Mouse (Mus musculus) small intestine, adult 2 months (tissue): ENCODE results near the gene Npb.

Experiments
- CTCF ChIP-seq: fragments of 200-500 bp; IDR thresholded peaks from 2 replicates; pipeline ENCODE4 v1.5.1; 2012; ENCODE audit warnings: low read depth, mild to moderate bottlenecking, control low read depth, inconsistent platforms, low read length, moderate library complexity, mixed read lengths; ENCODE audit not compliant: insufficient replicate concordance, insufficient read length; ENCODE audit errors: extremely low read depth
- POLR2A ChIP-seq: fragments of 200-500 bp; IDR thresholded peaks from 2 replicates; pipeline ENCODE4 v1.6.1; 2012; ENCODE audit warnings: low read depth, mild to moderate bottlenecking, control low read depth, inconsistent platforms, low read length, moderate library complexity

DNA sequence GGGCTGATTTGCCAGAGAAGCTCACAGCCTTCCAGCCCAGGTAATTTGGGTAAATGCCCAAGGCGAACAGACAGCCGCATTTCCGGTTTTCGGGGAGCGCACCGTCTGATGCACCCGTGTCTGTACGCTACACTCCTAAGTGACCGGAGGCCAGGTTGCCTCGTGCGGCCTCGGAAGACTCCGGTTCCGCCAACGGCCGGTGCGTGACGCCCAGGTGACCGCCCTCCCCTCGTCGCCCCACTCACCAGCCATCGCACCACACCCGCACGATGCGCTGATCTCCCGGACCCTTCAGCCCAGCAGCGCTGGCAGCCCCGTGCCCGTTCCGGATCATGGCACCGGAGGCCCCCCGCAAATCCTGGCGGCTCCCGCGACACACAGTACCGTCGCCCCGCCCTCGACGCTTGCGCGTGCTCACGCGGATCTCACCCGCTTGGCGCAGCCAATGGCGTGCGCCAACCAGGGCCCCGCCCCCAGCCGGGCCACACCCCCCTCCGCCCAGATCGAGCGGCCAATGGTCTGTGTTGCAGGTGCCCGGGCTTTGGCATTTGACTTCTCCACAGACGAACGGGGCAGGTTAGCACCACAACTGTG, 9.3 kb downstream of the Npb start, which contains the start of gene Pcyt2:
- peak; percentile 75 for TF ChIP-seq POLR2A
- TF ChIP-seq CTCF = no peak
